Mouse (Mus musculus) gastrocnemius, postnatal 14 days (tissue): ENCODE measurements at regions not wholly inside any gene's neighbourhood (a gene's known extent, or its start where the extent isn't known, plus 50 kb on each side); places are given as distances from the start of the nearest gene placed in this dataset.

Experiments
- DNase-seq: peaks from one replicate; pipeline ENCODE4 v3.0.0; 2021; ENCODE audit warnings: mixed read lengths
- intact Hi-C: fragments of 180-260 bp; cut with DNase I; formaldehyde crosslinking; loops from one replicate; pipeline ENCODE4 v1.15.1; 2025; ENCODE audit warnings: low total_unique reads

DNA sequence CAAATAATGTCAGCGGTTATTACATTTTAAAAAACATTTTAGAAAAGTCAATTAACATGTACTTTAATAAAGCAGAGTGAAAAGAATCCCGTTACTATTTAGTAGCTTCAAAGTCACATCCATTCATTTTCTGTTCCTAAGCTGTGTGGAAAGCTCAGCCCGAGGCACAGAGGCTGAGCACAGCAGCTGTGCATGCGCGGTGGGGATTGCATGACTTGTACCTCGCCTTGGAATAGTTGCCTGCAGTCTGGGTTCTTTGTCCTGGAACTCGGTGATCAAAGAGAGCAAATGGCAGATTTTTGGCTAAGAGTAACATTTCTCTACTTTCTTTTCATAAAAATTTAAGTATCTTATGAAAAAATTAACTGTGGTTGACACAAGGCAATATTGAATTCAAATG lies 251.0 kb upstream of the Pde3a start:
- DNase-seq = no peak
- intact Hi-C loops = no loop called here

GRCm38 (mm10) chr6:141000552-141000951 lies 248.5 kb upstream of the Pde3a start:
- DNase-seq = no peak
- intact Hi-C loops = no loop called here

GRCm38 (mm10) chr6:141001306-141001705 lies 247.8 kb upstream of the Pde3a start:
- intact Hi-C loops = no loop called here
- DNase-seq = no peak

- intact Hi-C loops = no loop called here
- DNase-seq = no peak
These were observed 233.9 kb upstream of the Pde3a start for GRCm38 (mm10) chr6:141015055-141015681.

GRCm38 (mm10) chr6:141023501-141023900 lies 225.6 kb upstream of the Pde3a start:
- intact Hi-C loops = no loop called here
- no peak for DNase-seq

GRCm38 (mm10) chr6:141027353-141027752 lies 221.7 kb upstream of the Pde3a start:
- DNase-seq = no peak

GRCm38 (mm10) chr6:141027787-141028186 lies 221.3 kb upstream of the Pde3a start:
- DNase-seq = no peak
- intact Hi-C loops = no loop called here

More at GRCm38 (mm10) chr6:141027353-141027752, 221.7 kb upstream of the Pde3a start:
- intact Hi-C loops = no loop called here

GRCm38 (mm10) chr6:141034824-141035223 lies 214.2 kb upstream of the Pde3a start:
- intact Hi-C loops = no loop called here
- peak; percentile 10 for DNase-seq

- intact Hi-C loops = no loop called here
These were observed 207.7 kb upstream of the Pde3a start for GRCm38 (mm10) chr6:141041358-141041757.

DNA sequence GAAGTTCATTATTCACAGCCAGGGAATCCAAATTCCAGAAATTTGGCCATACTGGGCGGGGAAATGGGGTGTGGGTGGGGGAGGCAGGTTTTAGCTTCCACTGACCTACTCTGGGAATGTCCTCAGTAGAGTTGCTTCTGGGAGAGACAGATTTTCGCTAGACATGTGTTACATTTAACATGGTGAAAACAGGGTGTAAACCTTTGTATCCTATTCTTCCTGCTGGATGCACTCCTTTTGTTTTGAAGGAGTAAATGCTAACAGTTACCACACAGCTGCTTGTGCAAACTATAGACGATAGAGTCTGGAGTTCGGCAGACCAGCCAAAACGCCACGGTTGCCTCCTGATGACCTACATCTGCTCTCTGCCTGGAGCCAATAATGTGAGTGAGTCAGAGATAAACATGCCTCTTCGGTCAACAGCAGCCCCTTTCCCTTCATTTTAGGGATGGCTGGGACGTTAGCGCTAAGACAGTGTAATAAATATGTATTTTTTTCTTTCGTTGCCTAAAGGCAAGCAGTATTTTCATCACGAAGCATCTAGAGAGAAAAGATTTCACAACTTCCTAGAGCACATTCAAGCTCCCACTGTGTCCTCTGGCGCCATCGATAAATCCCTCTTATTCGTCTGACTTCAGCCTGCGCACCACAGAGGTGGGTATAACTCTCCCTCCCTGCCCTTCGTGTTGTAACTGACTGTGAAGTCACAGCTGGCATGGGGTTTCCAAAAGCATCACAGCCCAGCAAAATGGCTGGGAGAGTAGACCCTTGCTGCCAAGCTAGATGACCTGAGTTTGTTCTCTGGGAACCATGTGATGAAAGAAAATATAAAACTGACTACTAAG lies 207.1 kb upstream of the Pde3a start:
- intact Hi-C loops = no loop called here
- peak; percentile 46 for DNase-seq

More at GRCm38 (mm10) chr6:141041358-141041757, 207.7 kb upstream of the Pde3a start:
- DNase-seq = no peak

DNA sequence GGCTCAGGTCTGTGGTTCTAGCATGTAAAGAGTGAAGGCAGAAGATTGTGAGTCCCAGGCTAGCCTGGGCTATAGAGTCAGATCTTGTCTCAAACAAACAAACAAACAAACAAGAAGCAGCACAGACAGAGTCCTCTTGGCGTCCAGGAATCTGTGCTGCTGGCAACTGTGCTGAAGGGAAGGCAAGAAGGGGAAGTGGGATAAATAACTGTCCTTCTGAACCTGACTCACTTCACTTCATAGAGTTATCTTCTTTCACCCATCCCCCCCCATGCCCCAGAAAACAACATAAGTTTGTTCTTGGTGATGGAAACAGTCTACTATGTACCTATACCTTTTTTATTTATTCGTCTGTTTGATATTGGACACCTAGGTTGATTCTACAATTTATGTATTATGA lies 200.8 kb upstream of the Pde3a start:
- intact Hi-C loops = no loop called here
- no peak for DNase-seq

GRCm38 (mm10) chr6:141050038-141050684 lies 198.9 kb upstream of the Pde3a start:
- DNase-seq = no peak
- intact Hi-C loops = no loop called here

GRCm38 (mm10) chr6:141054026-141054425 lies 195.0 kb upstream of the Pde3a start:
- intact Hi-C loops = no loop called here
- DNase-seq = no peak

- no peak for DNase-seq
These were observed 189.7 kb upstream of the Pde3a start for GRCm38 (mm10) chr6:141059250-141059916.

GRCm38 (mm10) chr6:141065724-141066123 lies 183.3 kb upstream of the Pde3a start:
- DNase-seq = no peak
- intact Hi-C loops = no loop called here

More at GRCm38 (mm10) chr6:141059250-141059916, 189.7 kb upstream of the Pde3a start:
- intact Hi-C loops = no loop called here

DNA sequence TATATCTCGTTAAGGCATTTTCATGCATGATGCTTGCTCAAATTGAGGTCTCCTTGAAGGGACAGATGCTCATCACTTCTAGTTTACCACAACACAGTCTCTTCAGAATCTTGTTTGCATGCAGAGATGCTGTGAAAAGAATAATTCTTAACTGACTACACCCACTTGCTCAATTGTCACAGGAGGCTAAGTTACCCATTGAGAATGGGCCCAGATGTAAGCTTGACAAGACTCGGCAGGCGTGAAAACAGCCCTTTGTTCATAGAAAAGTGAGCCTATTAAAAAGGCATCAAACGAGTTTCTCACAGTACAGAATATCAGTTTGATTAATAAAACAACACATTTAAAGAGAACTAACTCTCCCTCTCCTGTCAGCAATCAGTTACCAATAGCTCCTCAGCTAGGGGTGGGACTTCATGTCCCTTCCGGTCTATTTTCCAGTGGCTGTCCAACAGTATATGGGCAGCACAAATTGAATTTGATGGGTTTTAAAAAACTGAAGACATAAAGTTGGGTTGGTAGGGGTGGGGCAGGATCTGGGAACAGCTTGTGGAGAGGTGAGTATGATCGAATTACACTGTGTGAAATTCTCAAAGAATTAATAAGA lies 180.1 kb upstream of the Pde3a start:
- intact Hi-C loops = no loop called here

GRCm38 (mm10) chr6:141069896-141070295 lies 179.2 kb upstream of the Pde3a start:
- intact Hi-C loops = no loop called here

More for the DNA sequence above, 180.1 kb upstream of the Pde3a start:
- no peak for DNase-seq

DNA sequence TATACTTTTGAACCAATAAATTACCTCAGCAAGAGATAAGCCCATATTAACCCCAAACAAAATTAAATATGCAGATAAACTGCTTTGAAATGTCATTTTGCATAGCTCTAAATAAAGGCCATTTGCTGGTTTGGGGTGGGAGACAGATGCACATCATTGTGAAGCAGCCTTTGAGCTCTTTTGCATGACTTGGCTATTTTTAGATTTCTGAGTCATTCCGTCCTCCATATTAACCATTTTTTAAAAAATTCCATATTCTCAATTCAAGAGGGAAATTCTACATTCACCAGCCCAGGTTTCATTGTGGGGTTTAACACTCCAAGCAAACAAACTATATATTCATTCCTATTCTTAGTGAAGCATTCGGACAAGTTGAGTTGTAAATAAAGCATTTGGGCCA lies 177.6 kb upstream of the Pde3a start:
- intact Hi-C loops = no loop called here
- no peak for DNase-seq

More at GRCm38 (mm10) chr6:141069896-141070295, 179.2 kb upstream of the Pde3a start:
- DNase-seq = no peak

- no peak for DNase-seq
- intact Hi-C loops = no loop called here
These were observed 157.8 kb upstream of the Pde3a start for GRCm38 (mm10) chr6:141091076-141091780.
